Mouse (Mus musculus) c-Kit-positive CD71-negative TER-119-negative erythroid progenitor cells, embryonic 14.5 days (primary cell): ENCODE results near the gene Qdpr.

Source experiments
- DNase-seq: peaks from one replicate; pipeline ENCODE4 v3.0.0-alpha.2; 2013; ENCODE audit warnings: low read depth

The Qdpr gene

DNA sequence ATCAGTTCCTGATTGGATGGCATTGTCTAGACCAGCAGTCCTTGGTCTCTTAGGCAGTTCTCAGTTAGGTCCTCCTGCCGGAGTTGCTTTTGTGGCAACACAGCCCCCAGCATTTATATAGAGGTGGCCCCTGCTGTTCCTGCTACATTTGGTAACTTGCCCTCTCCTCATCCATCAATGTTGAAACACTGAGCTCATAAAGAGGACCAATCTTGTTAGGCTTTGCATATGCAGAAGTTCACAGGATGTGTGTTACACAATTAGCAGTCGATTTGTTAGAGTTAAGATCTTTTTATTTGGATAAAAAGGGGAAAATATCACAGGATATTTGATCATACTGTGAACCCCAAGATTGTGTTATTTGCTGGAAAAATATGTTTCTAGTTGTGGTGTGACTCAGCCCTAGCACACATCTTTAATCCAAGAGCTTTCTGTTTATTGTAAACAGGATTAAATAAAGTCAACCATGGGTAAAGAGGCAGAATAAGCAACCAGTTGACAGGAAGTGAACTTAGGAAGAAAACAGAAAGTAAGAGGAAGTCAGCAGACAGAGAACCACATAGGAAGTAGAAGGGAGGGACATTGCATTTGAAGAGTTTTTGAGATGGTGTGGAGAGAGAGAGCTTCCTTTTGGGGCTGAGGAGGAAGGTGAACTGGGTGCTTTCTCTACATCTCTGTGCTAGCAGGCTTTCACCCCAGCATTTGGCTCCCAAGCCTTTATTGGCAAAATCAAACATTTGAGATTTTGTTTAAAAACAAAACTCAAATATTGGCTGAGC is 65.8 kb downstream of the Qdpr start:
- DNase-seq: no peak
